Mouse (Mus musculus) limb, embryonic 14.5 days (tissue): ENCODE measurements at regions not wholly inside any gene's neighbourhood (a gene's known extent, or its start where the extent isn't known, plus 50 kb on each side); places are given as distances from the start of the nearest gene placed in this dataset.

Source experiments
- ATAC-seq: fragments of 200-750 bp; cut with Nextera tagmentation; 2 replicates; pipeline ENCODE4 v1.8.0; 2017; ENCODE audit warnings: low read depth, moderate number of reproducible peaks, moderate TSS enrichment; ENCODE audit not compliant: low FRiP score
- DNase-seq: peaks from one replicate; pipeline ENCODE4 v3.0.0-alpha.2; 2015; ENCODE audit warnings: low spot score
- H3K27ac ChIP-seq: fragments of 300-500 bp; sonication (generic); replicated peaks from 2 replicates; pipeline ENCODE4 v1.5.1; 2014; ENCODE audit warnings: low read depth, mild to moderate bottlenecking, low read length, moderate library complexity, mixed read lengths
- H3K27me3 ChIP-seq: fragments of 300-500 bp; sonication (generic); 2 replicates; pipeline ENCODE4 v1.6.1; 2014; ENCODE audit warnings: low read length, mixed read lengths; ENCODE audit not compliant: control insufficient read depth, insufficient read depth
- H3K36me3 ChIP-seq: fragments of 300-500 bp; sonication (generic); 2 replicates; pipeline ENCODE4 v1.6.1; 2014; ENCODE audit warnings: mild to moderate bottlenecking, low read length, moderate library complexity, mixed read lengths; ENCODE audit not compliant: control insufficient read depth, insufficient read depth
- H3K4me1 ChIP-seq: fragments of 300-500 bp; sonication (generic); 2 replicates; pipeline ENCODE4 v1.6.1; 2014; ENCODE audit warnings: antibody characterized with exemption, low read length, mixed read lengths; ENCODE audit not compliant: control insufficient read depth, insufficient read depth
- H3K4me2 ChIP-seq: fragments of 300-500 bp; sonication (generic); replicated peaks from 2 replicates; pipeline ENCODE4 v1.6.1; 2014; ENCODE audit warnings: low read depth, mild to moderate bottlenecking, low read length, moderate library complexity; ENCODE audit not compliant: severe bottlenecking
- H3K4me3 ChIP-seq: fragments of 300-500 bp; sonication (generic); replicated peaks from 2 replicates; pipeline ENCODE4 v1.5.1; 2014; ENCODE audit warnings: low read length
- H3K9ac ChIP-seq: fragments of 300-500 bp; sonication (generic); 2 replicates; pipeline ENCODE4 v1.6.1; 2014; ENCODE audit warnings: mild to moderate bottlenecking, low read depth, low read length, moderate library complexity; ENCODE audit not compliant: severe bottlenecking
- H3K9me3 ChIP-seq: fragments of 300-500 bp; sonication (generic); 2 replicates; pipeline ENCODE4 v1.6.1; 2016; ENCODE audit warnings: low read length; ENCODE audit not compliant: control insufficient read depth
- POLR2A ChIP-seq: fragments of 200-500 bp; IDR thresholded peaks from 2 replicates; pipeline ENCODE4 v1.8.0; 2012; ENCODE audit warnings: inconsistent platforms, mild to moderate bottlenecking, moderate library complexity, borderline replicate concordance; ENCODE audit not compliant: insufficient read depth, insufficient read length; ENCODE audit errors: extremely low read depth
- WGBS: fragments of 180-500 bp; shearing (Covaris S2); extraction: QIAGEN DNeasy Blood & Tissue Kit; methylation state at CpG from one replicate; pipeline ENCODE4 v1.1.7; 2014; 5-methylcytosine and 5-hydroxymethylcytosine counted together

- Histone ChIP-seq H3K36me3 (no peaks in the 10 kb centered on the region), H3K9ac (no peak overlapping the region), H3K27me3 (no peaks in the 10 kb centered on the region), H3K27ac (peak overlapping the region; percentile 97), H3K4me1 (peaks cover 92% of the 10 kb centered on the region), H3K4me2 (no peak overlapping the region), H3K9me3 (no peaks in the 10 kb centered on the region), H3K4me3 (no peak overlapping the region)
- no peak for ATAC-seq
- TF ChIP-seq POLR2A, result no peak
- peak; percentile 66 for DNase-seq
- WGBS, result 32% methylated on average over 5 of the region's 5 CpGs
Observed at GRCm38 (mm10) chr8:126664891-126665290, 71.1 kb upstream of the Irf2bp2 start.

- Histone ChIP-seq H3K4me3 (no peak overlapping the region), H3K4me2 (no peak overlapping the region), H3K36me3 (no peaks in the 10 kb centered on the region), H3K27ac (peak overlapping the region; percentile 63), H3K9me3 (no peaks in the 10 kb centered on the region), H3K4me1 (peaks cover 81% of the 10 kb centered on the region), H3K9ac (0 out of 2 replicates have a peak overlapping the region, but pooled peaks have one; percentile 8), H3K27me3 (no peaks in the 10 kb centered on the region)
- TF ChIP-seq POLR2A, result no peak
- 21% methylated on average over 14 of the region's 14 CpGs for whole genome bisulfite sequencing
- ATAC-seq, result no peak
- peak; percentile 32 for DNase-seq
Observed at GRCm38 (mm10) chr8:126662797-126663784, 69.3 kb upstream of the Irf2bp2 start.

- Histone ChIP-seq H3K9me3 (no peaks in the 10 kb centered on the region), H3K4me3 (no peak overlapping the region), H3K36me3 (no peaks in the 10 kb centered on the region), H3K27me3 (no peaks in the 10 kb centered on the region), H3K27ac (no peak overlapping the region), H3K9ac (no peak overlapping the region), H3K4me2 (no peak overlapping the region), H3K4me1 (peaks cover 71% of the 10 kb centered on the region)
- WGBS, result 42% methylated on average over 5 of the region's 5 CpGs
- DNase-seq, result no peak
- no peak for TF ChIP-seq POLR2A
- no peak for ATAC-seq
Observed at GRCm38 (mm10) chr8:126662151-126662550, 68.4 kb upstream of the Irf2bp2 start.

- ATAC-seq (no peak), DNase-seq (no peak)
- 29% methylated on average over 14 of the region's 14 CpGs for WGBS
- Histone ChIP-seq H3K27ac (peak overlapping the region; percentile 71; the same call in 1 of the 2 replicates), H3K36me3 (no peaks in the 10 kb centered on the region), H3K4me2 (no peak overlapping the region), H3K9me3 (no peaks in the 10 kb centered on the region), H3K9ac (no peak overlapping the region), H3K27me3 (no peaks in the 10 kb centered on the region), H3K4me3 (no peak overlapping the region), H3K4me1 (peaks cover 67% of the 10 kb centered on the region)
- TF ChIP-seq POLR2A, result no peak
Observed at GRCm38 (mm10) chr8:126661511-126662142, 67.8 kb upstream of the Irf2bp2 start.

- peaks cover 67% of the 10 kb centered on the region for H3K4me1 ChIP-seq
- H3K36me3 ChIP-seq, result no peaks in the 10 kb centered on the region
- H3K4me2 ChIP-seq, result peak overlapping the region; percentile 30; the same call in 1 of the 2 replicates
- peak; percentile 79 for DNase-seq
- no peak for ATAC-seq
- WGBS, result 21% methylated on average over 12 of the region's 12 CpGs
- no peak for TF ChIP-seq POLR2A
- peak overlapping the region; percentile 71 for H3K27ac ChIP-seq
- no peaks in the 10 kb centered on the region for H3K27me3 ChIP-seq
- H3K9me3 ChIP-seq, result no peaks in the 10 kb centered on the region
- H3K4me3 ChIP-seq, result no peak overlapping the region
- H3K9ac ChIP-seq, result 0 out of 2 replicates have a peak overlapping the region, but pooled peaks have one; percentile 1
Observed at GRCm38 (mm10) chr8:126660658-126661316, 67.0 kb upstream of the Irf2bp2 start.
